Mouse (Mus musculus): ENCODE results near the gene Nploc4.
A peak's percentile ranks its signal among the peaks of the same experiment; 100 is the strongest.
"Not testable (repeated sequence)": the region's sequence is repeated elsewhere in the genome, so short reads cannot be mapped to it uniquely, and the experiment has no call there.

Gene Nploc4

DNA sequence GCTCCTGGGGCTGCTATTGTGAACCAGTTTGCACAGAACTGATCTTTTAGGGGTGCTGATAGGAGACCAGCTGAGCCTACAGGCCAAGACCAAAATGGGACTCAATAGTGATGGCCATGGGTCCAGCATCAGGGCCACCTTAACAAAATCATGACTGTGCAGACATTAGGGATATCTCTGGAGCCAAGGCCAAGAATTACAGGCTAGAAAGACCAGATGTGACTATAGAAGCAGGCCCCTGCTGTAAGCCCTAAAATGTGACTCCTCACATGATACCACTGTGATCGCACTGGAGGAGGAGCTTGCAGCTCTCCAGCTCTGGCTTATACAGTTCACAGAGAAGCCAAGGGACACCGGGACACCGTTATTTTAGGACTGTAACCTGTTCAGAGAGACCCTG lies 4.8 kb upstream of the Nploc4 start, which contains the start of gene Tspan10:
Gene Tspan10 (plus strand): TSS at position 301 of the 400 bp plus-strand sequence.
- DNase-seq, result no peak

DNA sequence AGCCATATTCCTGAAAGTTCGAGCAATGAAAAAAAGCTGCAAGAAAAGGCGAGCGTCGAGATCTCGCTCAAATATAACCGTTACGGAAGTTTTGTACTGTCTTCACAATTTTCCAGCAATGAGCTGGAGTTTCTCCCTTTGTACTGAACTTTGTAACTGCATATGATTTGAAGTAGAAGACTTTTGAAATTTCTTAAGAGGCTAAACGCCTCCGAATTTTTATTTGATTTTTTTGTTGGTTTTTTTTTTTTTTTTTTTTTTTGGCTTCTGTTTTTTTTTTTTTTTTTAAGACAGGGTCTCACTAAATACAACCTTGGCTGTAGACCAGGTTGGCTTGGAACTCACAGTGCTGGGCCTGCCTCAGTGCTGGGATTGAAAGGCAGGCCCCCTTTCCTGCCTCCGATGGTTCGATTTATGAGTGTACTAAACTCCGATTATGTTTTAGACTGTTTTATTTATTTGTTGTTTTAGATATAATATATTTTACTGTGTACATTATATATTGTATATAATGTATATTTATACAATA lies 413 bp upstream of the Nploc4 start:
- DNase-seq, result no peak

DNA sequence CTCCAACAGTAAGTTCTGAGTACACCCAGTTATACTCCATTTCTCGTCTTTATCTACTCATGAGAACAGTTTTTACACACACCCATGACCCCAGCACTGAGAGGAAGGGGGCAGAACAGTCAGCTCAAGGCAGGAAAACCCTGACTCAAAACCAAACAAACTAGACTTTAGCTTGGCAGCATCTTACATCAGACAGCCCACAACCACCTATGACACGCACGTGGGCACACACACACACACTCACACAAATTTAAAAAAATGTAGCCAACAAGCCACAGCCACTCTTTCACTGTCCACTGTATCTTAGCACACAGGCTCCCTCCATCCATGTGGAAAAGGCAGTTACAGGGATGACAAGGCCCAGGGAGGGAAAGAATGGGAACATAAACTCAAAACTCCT lies 10.8 kb downstream of the Nploc4 start:
- no peak for DNase-seq

DNA sequence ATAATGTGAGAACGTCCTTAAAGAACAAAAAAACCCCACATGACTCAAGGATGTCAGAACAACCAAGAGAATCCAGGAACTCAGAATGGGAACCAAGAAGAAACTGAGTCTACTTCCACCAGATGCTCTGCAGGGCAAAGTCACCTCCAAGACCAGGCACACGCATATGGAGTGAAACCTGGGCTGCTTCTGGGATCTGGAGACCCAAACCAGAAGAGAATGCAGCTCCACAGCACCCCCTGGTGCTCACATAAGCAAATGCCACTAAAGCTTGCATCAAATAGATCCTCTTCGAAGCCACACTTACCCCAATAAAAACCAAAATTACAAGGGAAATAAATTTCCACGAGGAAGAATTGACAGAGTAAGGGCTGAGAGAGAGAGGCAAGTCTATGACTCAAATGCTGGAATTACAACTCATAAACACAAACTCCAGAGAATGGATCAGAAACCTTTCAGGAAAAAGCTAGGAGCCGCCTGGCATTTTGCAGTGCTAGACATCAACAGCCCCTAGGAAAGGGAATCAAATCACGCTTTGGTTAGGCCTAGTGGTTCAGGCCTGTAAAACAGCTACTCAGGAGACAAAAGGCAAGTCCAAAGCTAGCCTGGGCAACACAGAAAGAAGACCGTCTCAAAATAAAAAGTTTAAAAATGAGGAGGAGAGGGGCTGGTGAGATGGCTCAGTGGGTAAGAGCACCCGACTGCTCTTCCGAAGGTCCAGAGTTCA lies 13.8 kb downstream of the Nploc4 start:
- DNase-seq, result peak; percentile 65

DNA sequence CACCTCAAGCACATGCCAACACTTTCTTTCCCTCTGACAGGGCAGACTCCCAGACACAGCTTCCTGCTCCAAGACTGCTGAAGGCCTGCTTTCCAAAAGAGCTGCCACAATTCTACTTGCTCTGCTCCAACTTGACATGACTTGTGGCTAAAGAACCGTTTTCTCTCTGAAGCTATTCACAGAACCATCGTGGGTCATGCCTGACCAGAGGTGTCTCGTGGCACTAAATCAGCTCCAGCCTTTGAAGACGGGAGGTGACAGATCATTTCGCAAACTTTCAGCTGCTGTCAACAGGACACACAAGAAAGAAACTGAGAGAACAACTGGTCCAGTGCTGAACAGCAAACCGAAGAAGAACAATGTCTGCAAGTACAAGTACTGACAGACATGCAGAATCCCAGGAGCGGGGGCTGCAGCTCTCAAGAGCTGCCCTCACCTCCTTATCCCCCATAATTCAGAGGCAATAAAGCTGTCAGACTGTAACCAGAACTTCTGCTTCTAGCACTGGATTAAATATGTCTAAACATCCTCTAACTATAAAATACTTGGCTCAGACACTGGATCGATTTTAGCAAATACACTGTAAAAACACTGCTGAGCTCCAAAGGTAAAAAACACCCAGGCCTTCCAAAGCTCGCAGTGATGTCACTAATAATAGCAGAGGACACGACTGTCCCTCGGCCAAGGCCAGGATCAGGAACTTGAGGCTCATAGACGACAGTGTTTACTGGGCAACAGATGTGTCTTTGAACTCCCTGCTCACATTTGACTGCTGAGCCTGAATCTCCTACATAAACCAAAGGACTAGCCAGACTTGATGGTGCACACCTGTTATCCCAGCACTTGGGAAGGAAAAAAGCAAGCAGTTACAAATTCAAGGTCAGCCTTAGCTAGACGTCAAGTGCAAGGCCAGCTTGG lies 14.6 kb downstream of the Nploc4 start:
- DNase-seq, result peak; percentile 12

DNA sequence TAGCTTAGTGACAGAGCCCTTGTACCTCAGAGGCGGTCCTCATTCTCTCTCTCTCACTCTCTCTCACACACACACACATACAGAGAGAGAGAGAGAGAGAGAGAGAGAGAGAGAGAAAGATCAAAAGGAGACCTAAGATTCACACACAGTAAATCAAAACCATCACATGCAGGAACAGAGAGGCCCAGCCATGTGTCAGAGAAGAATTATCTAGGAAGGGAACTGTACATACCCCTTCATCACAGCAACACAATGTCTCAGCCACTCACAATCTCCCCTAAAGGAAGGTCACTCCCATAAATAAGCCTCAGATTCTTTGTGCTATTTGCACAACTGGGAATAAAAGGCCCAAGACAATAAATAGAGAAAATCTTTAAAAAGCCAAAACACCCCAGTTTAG lies 18.9 kb downstream of the Nploc4 start:
- DNase-seq, result no peak

DNA sequence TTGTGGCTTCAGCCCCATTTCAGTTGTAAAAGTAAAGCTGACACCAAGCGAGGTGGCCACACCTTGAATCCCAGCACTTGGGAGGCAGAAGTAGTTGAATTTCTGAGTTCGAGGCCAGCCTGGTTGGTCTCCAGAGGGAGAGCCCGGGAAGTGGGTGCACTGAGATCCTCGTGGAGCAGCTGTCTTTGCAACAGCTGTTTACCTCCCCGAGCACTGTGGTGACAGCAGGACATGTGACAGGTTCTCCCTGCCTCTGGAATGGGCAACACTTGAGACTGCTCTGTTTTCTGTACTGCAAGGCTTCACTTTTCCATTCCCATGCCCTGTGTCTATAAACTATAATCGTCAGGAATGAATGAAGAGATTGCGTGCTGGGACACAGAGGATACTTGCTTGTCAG lies 19.7 kb downstream of the Nploc4 start:
- DNase-seq, result no peak

DNA sequence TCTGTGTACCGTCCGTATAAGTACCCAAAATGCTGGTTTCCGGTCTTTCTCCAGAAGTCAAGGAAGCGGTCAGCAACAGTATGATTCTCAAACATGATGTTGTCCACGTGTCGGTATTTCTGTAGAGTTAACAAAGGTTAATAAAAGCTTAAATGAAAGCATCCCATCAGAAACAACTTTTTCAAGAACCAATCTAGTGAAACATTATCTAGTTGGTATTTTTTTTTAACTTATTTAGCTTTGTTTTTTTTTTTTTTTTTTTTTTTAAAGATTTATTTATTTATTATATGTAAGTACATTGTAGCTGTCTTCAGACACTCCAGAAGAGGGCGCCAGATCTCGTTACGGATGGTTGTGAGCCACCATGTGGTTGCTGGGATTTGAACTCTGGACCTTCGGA lies 23.9 kb downstream of the Nploc4 start:
- not testable (repeated sequence) for DNase-seq

DNA sequence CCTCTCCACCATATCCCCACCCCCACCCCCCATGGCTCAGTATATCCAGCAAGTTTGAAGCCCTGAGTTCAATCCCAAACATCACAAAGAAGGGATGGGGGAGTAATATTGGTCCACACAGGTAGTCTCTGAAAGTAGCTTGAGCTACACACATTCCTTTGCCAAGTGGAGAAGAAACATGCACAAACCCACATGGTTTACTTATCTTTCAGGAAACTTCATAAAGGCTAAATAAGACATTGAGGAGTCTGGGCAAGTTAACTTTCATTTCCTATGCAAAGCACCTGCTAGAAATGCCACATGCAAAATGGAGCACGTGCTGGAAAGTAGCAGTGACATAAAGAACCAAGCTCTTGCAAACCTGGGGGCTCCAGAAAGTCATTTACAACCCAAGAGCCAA lies 31.1 kb downstream of the Nploc4 start:
- no peak for DNase-seq

DNA sequence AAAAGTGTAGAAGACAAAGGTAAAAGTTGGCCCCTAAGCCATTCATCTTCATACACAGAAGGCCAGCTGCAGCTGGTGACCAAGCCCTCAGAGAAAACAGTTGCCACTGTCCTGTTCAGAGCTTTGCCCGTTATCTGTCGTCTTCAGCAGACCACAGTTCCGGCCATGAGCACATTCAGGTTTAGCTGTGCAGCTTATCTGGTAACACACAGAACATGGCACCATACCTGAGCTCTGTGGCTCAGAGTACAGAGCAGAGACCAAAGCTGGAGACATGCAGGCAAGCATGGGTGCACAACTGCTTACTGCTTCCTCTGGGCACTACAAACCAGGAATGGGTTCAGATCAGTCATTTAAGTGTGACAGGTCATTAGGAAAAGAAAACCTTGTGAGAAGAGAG lies 31.6 kb downstream of the Nploc4 start:
- DNase-seq, result no peak

DNA sequence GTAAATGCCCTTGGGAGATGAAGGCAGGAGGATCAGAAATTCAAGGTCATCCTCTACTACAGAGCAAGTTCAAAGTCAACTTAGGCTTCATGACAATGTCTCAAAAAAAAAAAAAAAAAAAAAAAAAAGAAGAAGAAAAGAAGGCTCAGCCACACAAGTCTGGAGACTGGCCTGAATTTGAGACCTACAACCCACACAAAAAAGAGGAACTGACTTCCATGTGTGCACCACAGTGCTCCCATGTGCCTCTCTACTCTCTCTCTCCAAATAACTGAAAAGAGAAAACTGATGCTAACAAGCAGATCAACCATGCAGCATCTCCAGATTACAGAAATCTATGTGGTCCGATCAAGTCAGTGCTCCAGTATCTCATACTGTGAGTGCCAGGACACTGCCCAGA lies 32.7 kb downstream of the Nploc4 start:
- no peak for DNase-seq

DNA sequence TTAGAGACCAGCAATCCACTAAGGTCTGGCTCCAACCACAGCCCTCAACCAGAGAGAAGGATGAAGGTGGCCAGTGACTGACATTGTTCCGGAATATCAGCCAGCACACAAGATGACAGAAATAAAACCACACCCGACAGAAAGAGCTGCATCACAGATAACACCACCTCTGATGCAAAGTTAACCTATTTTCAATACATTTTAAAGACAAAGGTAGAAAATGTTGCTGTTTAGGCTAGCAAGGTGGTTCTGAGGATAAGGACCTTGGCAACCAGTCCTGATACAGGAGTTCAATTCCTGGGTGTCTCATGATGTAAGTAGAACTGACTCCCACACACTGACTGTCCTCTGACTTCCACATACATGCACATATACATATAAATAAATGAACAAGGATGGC lies 38.2 kb downstream of the Nploc4 start:
- DNase-seq, result no peak

DNA sequence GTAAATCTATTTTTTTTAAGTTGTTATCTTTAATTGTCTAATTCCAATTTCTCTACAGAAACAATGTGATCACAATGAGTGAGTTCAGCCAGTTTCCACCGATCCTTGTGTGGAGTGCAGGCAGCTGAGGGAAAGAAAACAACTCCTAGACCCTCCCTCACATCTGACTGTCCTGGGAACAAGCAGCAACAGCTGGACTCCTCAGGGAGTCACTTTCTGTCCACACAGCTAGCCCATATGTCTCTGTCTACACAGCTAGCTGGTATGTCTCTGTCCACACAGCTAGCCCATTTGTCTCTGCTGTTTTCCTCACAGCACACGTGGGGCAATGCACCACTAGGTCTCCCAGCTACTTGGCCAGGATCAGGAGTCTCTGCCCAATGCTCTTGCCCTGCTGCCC lies 39.9 kb downstream of the Nploc4 start:
- DNase-seq, result no peak

DNA sequence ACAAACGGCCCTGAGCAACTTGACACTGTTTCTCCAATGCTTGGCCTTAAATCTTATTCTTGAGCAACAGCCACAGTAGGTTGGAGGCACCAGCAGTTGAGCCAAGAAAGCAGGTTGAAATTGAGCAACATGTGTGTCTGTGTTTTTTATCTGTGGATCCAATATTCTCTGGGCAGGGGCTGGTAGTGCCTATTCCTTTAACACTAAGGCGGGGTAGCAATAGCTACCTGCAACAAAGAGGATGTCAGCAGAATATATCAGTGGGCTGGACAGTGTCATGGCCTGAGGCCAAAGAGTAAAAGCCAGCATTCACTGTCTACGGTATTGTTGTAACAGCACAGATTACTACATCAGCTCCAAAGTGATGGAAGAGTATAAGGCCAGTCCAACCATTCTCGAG lies 41.8 kb downstream of the Nploc4 start:
- no peak for DNase-seq

DNA sequence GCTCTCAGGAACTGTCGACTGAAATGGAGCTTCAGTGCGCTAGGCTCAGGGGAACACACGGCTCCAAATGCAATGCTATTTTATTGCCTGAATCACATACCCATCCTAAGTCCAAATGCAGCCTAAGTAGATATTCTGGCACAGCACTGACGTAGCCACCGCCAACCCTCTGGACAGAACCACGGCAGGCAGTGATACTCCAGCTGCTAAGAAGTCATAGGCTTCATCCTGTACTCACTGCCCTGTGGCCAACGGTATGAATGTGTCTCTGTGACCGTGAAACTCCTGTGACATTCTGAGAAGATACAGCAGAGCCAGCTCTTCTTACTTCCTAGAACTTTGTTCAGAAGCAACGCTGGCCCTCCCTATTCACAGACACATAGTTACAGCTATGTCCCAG lies 48.9 kb downstream of the Nploc4 start:
- DNase-seq, result no peak

DNA sequence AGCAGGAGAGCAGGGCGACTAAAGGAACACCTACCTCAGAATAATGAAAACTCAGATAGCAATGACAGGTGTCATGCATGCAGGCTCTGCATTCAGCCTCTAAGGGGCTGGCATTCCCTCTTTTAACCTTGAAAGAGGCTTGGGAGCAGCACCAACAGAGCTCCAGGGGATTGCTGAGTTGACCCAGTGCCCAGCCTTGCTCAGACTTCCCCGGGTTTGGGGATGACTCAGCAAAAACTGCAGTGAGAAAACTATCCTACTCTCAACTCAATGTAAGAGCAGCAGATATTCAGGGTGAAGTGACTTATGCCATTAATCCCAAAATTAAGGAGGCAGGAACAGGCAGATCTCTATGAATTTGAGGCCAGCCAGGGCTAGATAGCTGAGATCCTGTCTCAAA lies 50.4 kb downstream of the Nploc4 start:
- DNase-seq, result no peak

DNA sequence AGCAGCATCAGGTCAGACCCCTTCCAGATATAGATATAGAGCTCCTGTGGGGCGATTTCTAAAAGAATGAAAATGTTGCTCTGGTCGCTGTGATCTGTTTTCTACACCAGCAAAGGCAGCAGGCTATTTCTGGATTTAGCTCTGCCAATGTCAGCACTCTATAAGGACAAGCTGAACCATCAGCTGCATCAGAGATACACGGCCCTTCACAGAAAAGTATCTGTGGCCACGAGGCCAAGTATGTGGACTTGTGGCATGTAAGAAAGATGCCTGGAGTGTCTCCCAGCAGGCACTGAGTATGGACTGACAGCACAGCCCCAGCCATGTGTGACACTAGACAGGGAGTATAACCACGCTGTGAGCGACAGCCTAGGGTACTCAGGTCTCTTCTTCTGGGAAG lies 50.9 kb downstream of the Nploc4 start:
- DNase-seq, result no peak

DNA sequence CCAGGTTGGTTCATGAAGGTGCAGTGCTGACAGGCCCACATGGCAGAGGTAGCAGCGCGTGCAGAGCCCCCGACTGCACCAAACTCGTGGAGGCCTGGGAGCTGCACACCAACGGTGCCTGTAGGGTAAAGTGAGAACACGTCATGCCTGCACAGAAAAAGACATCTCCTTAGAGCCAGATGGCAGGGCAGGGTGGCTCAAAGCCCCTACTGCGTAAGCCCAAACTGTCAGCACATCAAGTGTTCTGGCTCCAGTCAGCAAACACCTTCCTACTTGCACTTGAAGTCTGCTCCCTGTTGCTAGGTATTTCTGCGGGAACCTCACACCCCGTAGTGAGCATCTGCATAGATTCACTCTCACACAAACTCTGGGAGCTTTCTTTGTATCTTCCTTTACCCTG lies 55.0 kb downstream of the Nploc4 start:
- no peak for DNase-seq

DNA sequence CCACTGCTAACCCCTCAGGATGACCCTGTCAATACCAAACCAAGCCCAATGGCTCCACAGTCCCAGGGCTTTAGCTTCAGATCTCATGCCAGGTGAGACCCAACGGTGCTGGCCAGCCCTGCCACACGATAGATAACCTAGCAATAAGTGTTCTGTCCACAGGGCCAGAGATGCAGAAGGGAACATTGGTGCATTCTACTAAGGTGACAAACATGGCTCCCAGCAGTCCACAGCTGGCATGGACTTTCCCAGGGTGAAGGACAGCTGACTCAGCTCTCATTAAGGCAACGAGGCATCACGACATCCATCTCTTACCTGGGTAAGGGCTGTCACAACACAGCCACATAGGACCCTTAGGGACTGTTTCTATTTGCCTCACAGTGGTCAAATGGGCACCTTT lies 56.4 kb downstream of the Nploc4 start:
- DNase-seq, result no peak

DNA sequence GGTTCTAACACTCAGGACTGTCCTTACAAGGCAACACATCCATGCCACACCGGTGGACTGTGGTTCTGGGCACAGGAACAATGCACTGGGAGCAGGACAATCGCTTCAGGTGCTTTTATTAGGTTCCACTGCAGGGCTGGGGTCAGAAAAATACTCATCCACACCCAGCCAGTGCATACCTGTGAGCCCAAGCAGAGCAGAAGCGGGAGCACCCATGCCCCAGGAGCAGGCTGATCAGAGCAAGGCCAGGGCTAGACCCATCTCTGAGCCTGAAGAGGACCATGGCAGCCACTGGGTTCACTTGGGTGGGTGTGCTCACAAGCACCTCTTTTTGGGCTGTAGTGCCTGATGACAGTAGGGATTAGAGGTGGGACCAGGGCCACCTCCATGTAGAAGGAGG lies 57.2 kb downstream of the Nploc4 start:
- no peak for DNase-seq

DNA sequence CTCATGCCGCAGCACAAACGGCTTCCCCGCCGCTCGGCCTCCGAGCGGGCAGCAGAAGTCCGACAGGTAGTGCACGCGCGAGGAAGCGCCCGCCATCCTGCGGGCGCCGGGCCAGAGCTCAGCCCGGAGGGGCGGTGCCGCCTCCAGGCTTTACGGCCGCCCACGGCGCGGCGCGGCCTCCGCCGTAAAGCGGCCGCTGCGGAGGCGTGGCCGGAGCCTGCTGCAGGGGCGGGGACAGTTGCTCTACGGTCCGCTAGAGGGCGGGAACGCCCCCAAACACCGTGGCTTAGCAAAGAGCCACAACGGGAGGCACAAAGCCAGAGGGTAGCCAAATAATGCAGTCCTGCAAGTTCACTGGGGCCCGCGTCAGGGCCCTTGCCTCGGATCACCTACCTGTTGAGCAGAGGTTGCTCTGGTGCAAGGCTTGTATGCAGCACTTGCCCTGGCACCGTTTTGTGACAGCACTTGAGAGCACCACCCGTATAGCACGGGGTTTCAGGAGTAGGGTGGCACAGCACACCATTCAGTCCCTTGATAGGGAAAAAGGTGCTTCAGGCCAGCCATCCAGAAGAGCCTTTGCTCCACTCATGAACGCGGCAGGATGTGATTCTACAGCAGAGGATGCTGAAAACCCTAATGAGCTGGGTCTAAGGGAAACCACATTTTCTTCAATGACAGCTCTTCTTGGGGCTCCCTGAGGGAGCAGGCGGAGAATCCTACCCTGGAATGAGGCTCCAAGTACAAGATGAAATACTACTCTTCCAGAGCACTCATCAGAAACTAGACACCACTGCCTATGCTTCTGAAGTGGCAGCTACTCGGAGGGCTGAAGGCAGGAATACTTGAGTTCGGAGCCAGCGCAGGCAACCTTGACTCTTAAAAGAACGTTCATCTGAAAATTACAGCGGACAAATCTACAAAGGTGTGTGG lies 58.6 kb downstream of the Nploc4 start, which contains the start of gene Faap100:
Gene Faap100 (minus strand): TSS at position 154 of the 930 bp plus-strand sequence.
- DNase-seq, result peak; percentile 95

DNA sequence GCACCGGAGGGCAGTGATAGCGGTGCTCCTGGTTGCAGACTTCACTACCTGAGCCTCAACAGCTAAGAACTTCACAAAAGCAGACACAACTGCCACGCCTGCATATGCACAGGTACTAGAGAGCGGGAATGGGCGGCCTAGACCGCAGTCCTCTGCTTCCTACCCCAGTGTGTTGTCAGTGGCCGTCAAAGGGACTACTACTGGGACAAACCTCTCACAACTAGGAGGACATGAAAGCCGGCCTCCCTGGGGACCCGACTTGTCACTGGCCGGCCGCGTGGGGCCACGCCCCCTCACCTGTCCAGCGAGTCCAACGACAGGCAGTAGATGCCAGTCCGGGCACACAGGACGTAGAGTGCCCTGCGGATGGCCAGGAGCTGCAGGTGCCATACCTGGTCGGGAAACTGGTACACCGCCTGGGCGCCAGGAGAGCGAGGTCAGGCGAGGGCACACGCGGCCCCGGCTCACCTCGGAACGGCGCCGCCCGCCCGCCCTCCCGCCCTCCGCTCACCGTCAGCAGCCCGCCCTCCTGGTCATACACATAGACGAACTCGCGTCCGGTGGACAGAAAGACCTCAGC lies 59.4 kb downstream of the Nploc4 start:
- peak; percentile 73 for DNase-seq
